Mouse (Mus musculus) limb, embryonic 12.5 days (tissue): Measurements from ENCODE around the gene Plac1. TPM values are rescaled to one million over a fixed set of nuclear protein-coding genes. Genes with fewer than 3 reads are reported as not detected.

ENCODE experiments used
- ATAC-seq: fragments of 200-750 bp; cut with Nextera tagmentation; 2 replicates; pipeline ENCODE4 v1.8.0; 2017; ENCODE audit warnings: low read depth, moderate TSS enrichment; ENCODE audit not compliant: insufficient number of reproducible peaks, insufficient read depth, low FRiP score, low TSS enrichment
- H3K27ac ChIP-seq: fragments of 300-500 bp; sonication (generic); 2 replicates; pipeline ENCODE4 v1.5.1; 2016; ENCODE audit warnings: mild to moderate bottlenecking, moderate library complexity
- H3K27me3 ChIP-seq: fragments of 300-500 bp; sonication (generic); 2 replicates; pipeline ENCODE4 v1.6.1; 2016; ENCODE audit warnings: mild to moderate bottlenecking, moderate library complexity
- H3K36me3 ChIP-seq: fragments of 300-500 bp; sonication (generic); 2 replicates; pipeline ENCODE4 v1.6.1; 2016; ENCODE audit warnings: mild to moderate bottlenecking, moderate library complexity
- H3K4me1 ChIP-seq: fragments of 300-500 bp; sonication (generic); replicated peaks from 2 replicates; pipeline ENCODE4 v1.6.1; 2016
- H3K4me2 ChIP-seq: fragments of 300-500 bp; sonication (generic); 2 replicates; pipeline ENCODE4 v1.6.1; 2016; ENCODE audit warnings: mild to moderate bottlenecking, moderate library complexity
- H3K4me3 ChIP-seq: fragments of 300-500 bp; sonication (generic); replicated peaks from 2 replicates; pipeline ENCODE4 v1.5.1; 2016; ENCODE audit warnings: mild to moderate bottlenecking
- H3K9ac ChIP-seq: fragments of 300-500 bp; sonication (generic); replicated peaks from 2 replicates; pipeline ENCODE4 v1.6.1; 2016; ENCODE audit warnings: mild to moderate bottlenecking, moderate library complexity
- H3K9me3 ChIP-seq: fragments of 300-500 bp; sonication (generic); 2 replicates; pipeline ENCODE4 v1.6.1; 2016; ENCODE audit warnings: mild to moderate bottlenecking, moderate library complexity
- WGBS: fragments of 180-500 bp; shearing (Covaris S2); methylation state at CpG from one replicate; pipeline ENCODE4 v1.1.7; 2016; 5-methylcytosine and 5-hydroxymethylcytosine counted together
- polyA plus RNA-seq: library from polyadenylated mRNA; unstranded; fragments of >200 nt; fragmentation: Nextera tagmentation; extraction: Ambion mirVana; gene quantifications from 2 replicates; pipeline ENCODE4 v1.2.1, GENCODE M21; 2016

Plac1 gene
- polyA plus RNA-seq, 1 experiment from 2014 or later: 7.5 TPM

DNA sequence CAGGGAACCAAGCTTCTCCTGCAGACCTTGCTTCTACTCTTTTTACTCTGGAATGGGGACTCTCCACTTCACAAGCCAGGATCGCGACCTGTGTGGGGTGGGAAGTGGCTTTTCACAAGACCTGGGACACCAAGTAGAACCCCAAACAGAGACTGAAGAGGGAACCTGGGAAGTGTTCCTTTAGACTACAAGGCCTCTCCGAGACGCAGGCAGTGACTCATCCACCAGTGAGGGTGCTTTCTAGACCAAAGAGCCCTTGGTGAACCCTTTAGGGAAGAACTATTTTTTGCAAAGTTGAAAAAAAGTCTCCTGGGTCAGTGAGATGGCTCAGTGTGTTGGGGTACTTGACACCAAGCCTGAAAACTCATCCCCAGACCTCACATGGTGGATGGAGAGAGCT is 129.8 kb downstream of the Plac1 start:
- Histone ChIP-seq H3K36me3 (no peaks in the 10 kb centered on the region), H3K9ac (no peak overlapping the region), H3K4me2 (no peak overlapping the region), H3K9me3 (no peaks in the 10 kb centered on the region), H3K27ac (no peak overlapping the region), H3K27me3 (no peaks in the 10 kb centered on the region; the same call in 1 of the 2 replicates), H3K4me1 (peaks cover 10% of the 10 kb centered on the region; the same call in 1 of the 2 replicates), H3K4me3 (no peak overlapping the region)
- WGBS: 92% methylated on average over 4 of the region's 4 CpGs
- no peak for ATAC-seq

- no peaks in the 10 kb centered on the region for H3K4me1 ChIP-seq
- no peak overlapping the region for H3K27ac ChIP-seq
- H3K4me2 ChIP-seq: no peak overlapping the region
- H3K9ac ChIP-seq: no peak overlapping the region
- H3K4me3 ChIP-seq: no peak overlapping the region
- 86% methylated on average over 2 of the region's 2 CpGs for WGBS
- H3K36me3 ChIP-seq: no peaks in the 10 kb centered on the region
- no peaks in the 10 kb centered on the region; the same call in 1 of the 2 replicates for H3K27me3 ChIP-seq
- H3K9me3 ChIP-seq: no peaks in the 10 kb centered on the region
- ATAC-seq: no peak
Observed at GRCm38 (mm10) chrX:53107127-53107526, 132.8 kb downstream of the Plac1 start.

DNA sequence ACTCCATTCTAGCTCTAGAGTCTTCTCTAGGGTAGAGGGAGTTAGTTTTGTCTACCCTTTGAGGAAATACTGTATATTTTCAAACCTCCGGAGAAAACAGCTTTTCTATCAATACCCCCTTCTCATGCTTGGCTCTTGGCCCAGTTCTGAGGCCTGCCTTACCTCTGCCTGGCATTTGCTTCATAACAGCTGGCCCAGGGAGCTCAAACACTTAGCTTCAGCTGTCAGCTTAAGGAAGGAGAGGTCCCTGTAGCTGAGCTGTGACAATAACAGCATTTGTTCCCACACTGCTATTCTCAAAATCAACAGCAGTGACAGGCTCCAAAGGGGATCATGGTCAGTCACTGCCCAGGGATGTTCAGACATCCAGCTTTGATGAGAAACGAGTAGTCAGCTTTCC is 138.7 kb downstream of the Plac1 start:
- H3K9ac ChIP-seq: no peak overlapping the region
- no peaks in the 10 kb centered on the region for H3K27me3 ChIP-seq
- peaks cover 11% of the 10 kb centered on the region; the same call in 1 of the 2 replicates for H3K4me1 ChIP-seq
- no peak overlapping the region for H3K4me3 ChIP-seq
- H3K36me3 ChIP-seq: no peaks in the 10 kb centered on the region
- H3K9me3 ChIP-seq: no peaks in the 10 kb centered on the region
- no peak overlapping the region for H3K4me2 ChIP-seq
- ATAC-seq: no peak
- 53% methylated on average over 2 of the region's 2 CpGs for WGBS
- peak overlapping the region; percentile 72 for H3K27ac ChIP-seq

GRCm38 (mm10) chrX:53099951-53100350 is 140.0 kb downstream of the Plac1 start:
- no peaks in the 10 kb centered on the region for H3K36me3 ChIP-seq
- no peak overlapping the region for H3K4me3 ChIP-seq
- H3K4me2 ChIP-seq: no peak overlapping the region
- 66% methylated on average over 7 of the region's 7 CpGs for WGBS
- H3K4me1 ChIP-seq: peaks cover 11% of the 10 kb centered on the region; the same call in 1 of the 2 replicates
- H3K27ac ChIP-seq: no peak overlapping the region
- H3K9ac ChIP-seq: no peak overlapping the region
- no peak for ATAC-seq
- no peaks in the 10 kb centered on the region for H3K27me3 ChIP-seq
- no peaks in the 10 kb centered on the region for H3K9me3 ChIP-seq

GRCm38 (mm10) chrX:53099266-53099665 is 140.6 kb downstream of the Plac1 start:
- 74% methylated on average over 3 of the region's 3 CpGs for WGBS
- peaks cover 11% of the 10 kb centered on the region; the same call in 1 of the 2 replicates for H3K4me1 ChIP-seq
- H3K4me3 ChIP-seq: no peak overlapping the region
- H3K9ac ChIP-seq: no peak overlapping the region
- H3K9me3 ChIP-seq: no peaks in the 10 kb centered on the region
- H3K27me3 ChIP-seq: no peaks in the 10 kb centered on the region
- no peaks in the 10 kb centered on the region for H3K36me3 ChIP-seq
- H3K4me2 ChIP-seq: no peak overlapping the region
- no peak for ATAC-seq
- no peak overlapping the region for H3K27ac ChIP-seq

DNA sequence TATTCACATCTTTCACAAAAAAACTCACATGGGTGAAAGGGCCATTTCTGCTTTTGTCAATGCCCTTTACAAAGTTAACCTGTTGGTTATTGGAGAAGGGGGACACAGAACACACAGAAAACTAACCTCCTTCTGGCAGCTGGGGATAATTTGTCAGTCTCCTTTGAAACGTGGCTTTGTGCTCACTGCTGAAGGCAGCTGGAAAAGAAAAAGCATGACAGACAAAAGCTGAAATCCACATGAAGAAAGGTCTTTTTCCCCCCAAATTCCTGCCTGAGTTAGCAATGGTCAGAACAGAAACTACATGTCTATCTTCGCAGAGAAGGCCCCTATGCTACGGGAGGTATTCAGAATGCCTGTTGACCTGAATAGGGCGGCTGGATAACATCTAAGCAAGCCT is 141.6 kb downstream of the Plac1 start:
- Histone ChIP-seq H3K4me3 (no peak overlapping the region), H3K4me2 (no peak overlapping the region), H3K9ac (no peak overlapping the region), H3K4me1 (peaks cover 11% of the 10 kb centered on the region; the same call in 1 of the 2 replicates), H3K27ac (peak overlapping the region; percentile 8; the same call in 1 of the 2 replicates), H3K36me3 (no peaks in the 10 kb centered on the region), H3K27me3 (no peaks in the 10 kb centered on the region), H3K9me3 (no peaks in the 10 kb centered on the region)
- 57% methylated on average over 4 of the region's 4 CpGs for WGBS
- ATAC-seq: no peak

GRCm38 (mm10) chrX:53097786-53098185 is 142.1 kb downstream of the Plac1 start:
- Histone ChIP-seq H3K9ac (no peak overlapping the region), H3K36me3 (no peaks in the 10 kb centered on the region), H3K4me3 (no peak overlapping the region), H3K4me2 (no peak overlapping the region), H3K4me1 (peaks cover 11% of the 10 kb centered on the region; the same call in 1 of the 2 replicates), H3K9me3 (no peaks in the 10 kb centered on the region), H3K27ac (no peak overlapping the region), H3K27me3 (no peaks in the 10 kb centered on the region)
- ATAC-seq: no peak
- WGBS: 30% methylated on average over 4 of the region's 4 CpGs

DNA sequence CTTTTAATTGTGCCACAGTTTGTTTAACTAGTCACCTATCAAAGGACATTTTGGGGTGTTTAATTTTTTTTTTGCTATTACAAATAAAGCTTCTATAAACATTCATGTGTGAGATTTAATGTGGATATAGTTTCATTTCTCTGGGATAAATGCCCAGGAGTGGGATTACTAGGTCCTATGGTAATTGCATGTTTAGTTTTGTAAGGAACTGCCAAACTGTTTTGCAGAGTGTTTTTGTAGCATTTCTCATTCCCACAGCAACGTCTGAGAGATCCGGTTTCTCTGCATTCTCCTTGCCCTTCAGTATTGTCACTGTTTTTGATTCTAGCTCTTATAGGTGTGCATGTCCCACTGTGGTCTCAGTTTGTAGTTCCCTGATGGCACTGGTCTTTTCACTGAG is 146.5 kb downstream of the Plac1 start:
- peaks cover 15% of the 10 kb centered on the region; the same call in 1 of the 2 replicates for H3K4me1 ChIP-seq
- no peak for ATAC-seq
- no peaks in the 10 kb centered on the region for H3K9me3 ChIP-seq

DNA sequence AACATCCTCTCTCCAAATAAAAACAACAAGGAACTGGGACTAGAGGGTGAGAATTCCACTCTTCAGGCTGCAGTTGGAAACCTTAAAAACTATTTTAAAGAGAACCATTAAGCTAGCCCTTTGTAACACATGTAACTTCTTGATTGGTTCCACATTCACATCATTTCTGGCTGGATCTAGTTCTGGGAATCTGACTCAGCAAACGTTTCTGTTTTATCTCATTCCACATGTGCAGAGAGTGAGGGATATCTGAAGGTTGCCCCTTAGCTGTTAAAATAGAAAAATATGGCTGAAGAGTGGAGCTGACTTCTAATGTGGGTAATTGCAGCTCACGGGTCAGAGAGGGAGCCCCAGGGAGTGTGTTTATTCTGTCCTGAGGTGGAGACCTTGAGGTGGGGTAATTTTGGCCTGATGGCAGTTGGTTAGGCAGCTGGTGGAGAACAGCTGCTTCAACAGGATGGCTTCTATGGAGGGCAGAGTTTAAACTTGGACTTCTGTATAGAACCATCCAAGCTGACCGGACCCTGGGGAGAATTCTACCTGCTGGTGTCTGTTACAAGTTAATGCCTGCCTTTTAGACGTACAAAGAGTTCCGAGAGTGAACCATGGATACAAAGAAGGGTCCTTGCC is 151.1 kb downstream of the Plac1 start:
- Histone ChIP-seq H3K27me3 (no peaks in the 10 kb centered on the region), H3K4me1 (peaks cover 22% of the 10 kb centered on the region; the same call in 1 of the 2 replicates), H3K27ac (peak overlapping the region; percentile 74), H3K9ac (no peak overlapping the region), H3K4me2 (no peak overlapping the region), H3K36me3 (no peaks in the 10 kb centered on the region), H3K9me3 (no peaks in the 10 kb centered on the region), H3K4me3 (no peak overlapping the region)
- WGBS: 41% methylated on average over 5 of the region's 5 CpGs
- no peak for ATAC-seq

More for the DNA sequence above, 146.5 kb downstream of the Plac1 start:
- Histone ChIP-seq H3K9ac (no peak overlapping the region), H3K36me3 (no peaks in the 10 kb centered on the region), H3K4me3 (no peak overlapping the region), H3K27me3 (no peaks in the 10 kb centered on the region), H3K4me2 (no peak overlapping the region), H3K27ac (peak overlapping the region; percentile 64; the same call in 1 of the 2 replicates)
- 42% methylated on average over 2 of the region's 2 CpGs for WGBS

DNA sequence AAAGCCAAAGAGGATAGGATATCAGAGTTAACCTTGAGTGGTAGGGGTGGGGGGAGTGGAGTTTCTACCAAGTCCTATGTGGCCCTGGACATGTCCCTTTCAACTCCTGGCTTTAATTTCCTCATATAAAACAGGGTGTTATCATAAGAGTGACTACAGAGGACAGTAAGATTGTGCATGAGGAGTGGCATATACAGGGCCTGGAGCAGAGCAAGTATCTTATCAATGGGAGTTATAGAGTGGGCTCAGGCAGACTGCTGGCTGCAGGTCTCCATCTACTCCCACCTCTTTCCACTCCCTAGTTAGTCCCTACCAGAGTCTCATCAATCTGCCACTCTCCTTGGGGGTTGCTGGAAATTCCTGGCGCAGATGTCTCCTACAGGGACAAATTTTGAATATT is 152.7 kb downstream of the Plac1 start:
- H3K36me3 ChIP-seq: no peaks in the 10 kb centered on the region
- no peak overlapping the region for H3K4me2 ChIP-seq
- H3K9me3 ChIP-seq: no peaks in the 10 kb centered on the region
- ATAC-seq: no peak
- no peak overlapping the region for H3K4me3 ChIP-seq
- WGBS: 68% methylated on average over 1 of the region's 1 CpGs
- H3K9ac ChIP-seq: no peak overlapping the region
- no peak overlapping the region for H3K27ac ChIP-seq
- peaks cover 22% of the 10 kb centered on the region; the same call in 1 of the 2 replicates for H3K4me1 ChIP-seq
- no peaks in the 10 kb centered on the region for H3K27me3 ChIP-seq

DNA sequence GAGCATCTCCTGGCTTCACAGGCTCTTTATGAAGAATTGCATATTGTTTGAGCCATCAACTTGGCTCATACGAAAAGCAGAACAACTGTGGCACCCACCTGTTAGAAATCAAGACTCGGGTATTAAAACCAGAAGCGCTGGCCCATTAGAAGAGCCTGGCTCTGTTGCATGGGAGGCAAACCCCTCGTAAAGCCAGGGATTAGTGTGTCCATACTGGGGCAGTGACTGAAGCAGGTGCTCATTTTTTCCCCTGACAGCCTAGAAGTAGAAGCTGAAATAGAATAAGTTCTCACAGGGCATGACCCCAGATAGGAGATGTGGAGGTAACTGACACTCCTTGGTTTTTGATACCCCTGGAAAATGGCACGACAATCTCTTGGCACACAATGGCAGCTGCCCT is 154.4 kb downstream of the Plac1 start:
- no peak overlapping the region for H3K4me3 ChIP-seq
- no peaks in the 10 kb centered on the region for H3K27me3 ChIP-seq
- H3K9ac ChIP-seq: no peak overlapping the region
- ATAC-seq: no peak
- H3K9me3 ChIP-seq: no peaks in the 10 kb centered on the region
- 0 out of 2 replicates have a peak overlapping the region, but pooled peaks have one; percentile 45 for H3K27ac ChIP-seq
- H3K4me2 ChIP-seq: no peak overlapping the region
- 39% methylated on average over 5 of the region's 5 CpGs for WGBS
- no peaks in the 10 kb centered on the region for H3K36me3 ChIP-seq
- H3K4me1 ChIP-seq: peaks cover 22% of the 10 kb centered on the region; the same call in 1 of the 2 replicates

- no peaks in the 10 kb centered on the region for H3K27me3 ChIP-seq
- no peak overlapping the region for H3K9ac ChIP-seq
- no peak overlapping the region for H3K27ac ChIP-seq
- WGBS: 81% methylated on average over 3 of the region's 3 CpGs
- H3K4me1 ChIP-seq: no peaks in the 10 kb centered on the region
- no peak overlapping the region for H3K4me2 ChIP-seq
- ATAC-seq: no peak
- no peaks in the 10 kb centered on the region for H3K36me3 ChIP-seq
- no peak overlapping the region for H3K4me3 ChIP-seq
- no peaks in the 10 kb centered on the region for H3K9me3 ChIP-seq
Observed at GRCm38 (mm10) chrX:53064406-53064805, 175.5 kb downstream of the Plac1 start.
